Mouse (Mus musculus) liver, postnatal 0 days (tissue): Measurements from ENCODE around the gene Dtx3. TPM values are rescaled to one million over a fixed set of nuclear protein-coding genes. Genes with fewer than 3 reads are reported as not detected.

ENCODE experiments used
- ATAC-seq: fragments of 200-750 bp; cut with Nextera tagmentation; 2 replicates; pipeline ENCODE4 v1.8.0; 2017; ENCODE audit warnings: mild to moderate bottlenecking, moderate library complexity
- DNase-seq: peaks from one replicate; pipeline ENCODE4 v3.0.0-alpha.2; 2016
- H3K27ac ChIP-seq: fragments of 300-500 bp; sonication (generic); 2 replicates; pipeline ENCODE4 v1.5.1; 2014; ENCODE audit warnings: antibody characterized with exemption, moderate library complexity, mild to moderate bottlenecking, low read depth
- H3K27me3 ChIP-seq: fragments of 300-500 bp; sonication (generic); 2 replicates; pipeline ENCODE4 v1.6.1; 2014; ENCODE audit warnings: low read length, control low read depth, mixed read lengths; ENCODE audit not compliant: insufficient read depth
- H3K36me3 ChIP-seq: fragments of 300-500 bp; sonication (generic); replicated peaks from 2 replicates; pipeline ENCODE4 v1.6.1; 2014; ENCODE audit warnings: mild to moderate bottlenecking, control low read depth, low read length, moderate library complexity, mixed read lengths; ENCODE audit not compliant: insufficient read depth
- H3K4me1 ChIP-seq: fragments of 300-500 bp; sonication (generic); 2 replicates; pipeline ENCODE4 v1.6.1; 2014; ENCODE audit warnings: antibody characterized with exemption, mild to moderate bottlenecking, control low read depth; ENCODE audit not compliant: insufficient read depth
- H3K4me2 ChIP-seq: fragments of 300-500 bp; sonication (generic); 2 replicates; pipeline ENCODE4 v1.6.1; 2014; ENCODE audit warnings: low read depth, mild to moderate bottlenecking, low read length, moderate library complexity, mixed read lengths
- H3K4me3 ChIP-seq: fragments of 300-500 bp; sonication (generic); 2 replicates; pipeline ENCODE4 v1.5.1; 2014; ENCODE audit warnings: low read depth, low read length
- H3K9ac ChIP-seq: fragments of 300-500 bp; sonication (generic); replicated peaks from 2 replicates; pipeline ENCODE4 v1.6.1; 2014; ENCODE audit warnings: mild to moderate bottlenecking, moderate library complexity
- H3K9me3 ChIP-seq: fragments of 300-500 bp; sonication (generic); 2 replicates; pipeline ENCODE4 v1.6.1; 2016; ENCODE audit warnings: mild to moderate bottlenecking, control low read depth, low read length, mixed read lengths
- CTCF ChIP-seq: sonication (generic); IDR thresholded peaks from 2 replicates; pipeline ENCODE4 v1.5.1; 2016; ENCODE audit warnings: antibody characterized with exemption, low read depth
- EP300 ChIP-seq: IDR thresholded peaks from 2 replicates; pipeline ENCODE4 v1.6.1; 2016; ENCODE audit warnings: antibody characterized with exemption, low read depth, mild to moderate bottlenecking
- WGBS: fragments of 180-500 bp; shearing (Covaris S2); extraction: QIAGEN DNeasy Blood & Tissue Kit; methylation state at CpG from one replicate; pipeline ENCODE4 v1.1.7; 2014; ENCODE audit not compliant: insufficient replicate concordance; 5-methylcytosine and 5-hydroxymethylcytosine counted together
- polyA plus RNA-seq: library from polyadenylated mRNA; unstranded; fragments of >200 nt; fragmentation: Nextera tagmentation; extraction: Ambion mirVana; gene quantifications from 2 replicates; pipeline ENCODE4 v1.2.1, GENCODE M21; 2015

Dtx3 gene
- polyA plus RNA-seq, 1 experiment from 2014 or later, result 8.9 TPM

DNA sequence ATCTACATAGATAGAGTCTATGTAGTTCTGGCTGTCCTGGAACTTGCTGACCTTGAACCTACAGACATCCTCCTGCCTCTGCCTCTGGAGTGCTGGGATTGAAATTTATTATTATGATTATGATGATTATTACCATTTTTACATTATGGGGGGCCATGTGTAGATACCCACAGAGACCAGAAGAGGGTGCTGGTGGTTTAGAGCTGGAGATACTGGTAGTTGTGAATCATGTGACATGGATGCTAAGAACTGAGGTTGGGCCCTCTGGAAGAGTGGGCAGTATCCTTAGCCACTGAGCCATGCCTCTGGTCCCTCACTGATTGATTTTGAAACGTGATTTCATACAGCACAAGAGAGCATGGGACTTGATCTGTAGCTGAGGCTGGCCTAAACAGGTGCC lies 9.1 kb downstream of the Dtx3 start:
- Histone ChIP-seq H3K9ac (no peak overlapping the region), H3K9me3 (no peaks in the 10 kb centered on the region; the same call in 1 of the 2 replicates), H3K4me3 (no peak overlapping the region), H3K4me2 (no peak overlapping the region), H3K4me1 (peaks cover 31% of the 10 kb centered on the region), H3K36me3 (no peaks in the 10 kb centered on the region), H3K27me3 (peaks cover 62% of the 10 kb centered on the region), H3K27ac (no peak overlapping the region)
- DNase-seq (no peak), ATAC-seq (no peak)
- WGBS, result 53% methylated on average over 1 of the region's 1 CpGs
- TF ChIP-seq EP300 (no peak), CTCF (peak; percentile 73)

GRCm38 (mm10) chr10:127185506-127185905 lies 10.0 kb downstream of the Dtx3 start:
- no peak for TF ChIP-seq EP300
- no peak for TF ChIP-seq CTCF
- H3K4me2 ChIP-seq, result peak overlapping the region; percentile 13; the same call in 1 of the 2 replicates
- no peaks in the 10 kb centered on the region; the same call in 1 of the 2 replicates for H3K9me3 ChIP-seq
- DNase-seq (no peak), ATAC-seq (no peak)
- no peak overlapping the region for H3K9ac ChIP-seq
- H3K4me3 ChIP-seq, result no peak overlapping the region
- H3K36me3 ChIP-seq, result no peaks in the 10 kb centered on the region
- H3K27ac ChIP-seq, result no peak overlapping the region
- H3K27me3 ChIP-seq, result peaks cover 71% of the 10 kb centered on the region
- WGBS, result 67% methylated on average over 15 of the region's 15 CpGs
- H3K4me1 ChIP-seq, result peaks cover 31% of the 10 kb centered on the region

GRCm38 (mm10) chr10:127185101-127185500 lies 10.4 kb downstream of the Dtx3 start:
- TF ChIP-seq CTCF (no peak), EP300 (no peak)
- WGBS, result 73% methylated on average over 9 of the region's 9 CpGs
- no peak for ATAC-seq
- H3K36me3 ChIP-seq, result no peaks in the 10 kb centered on the region
- H3K27ac ChIP-seq, result no peak overlapping the region
- no peak for DNase-seq
- H3K4me1 ChIP-seq, result peaks cover 30% of the 10 kb centered on the region
- H3K4me3 ChIP-seq, result no peak overlapping the region
- H3K27me3 ChIP-seq, result peaks cover 73% of the 10 kb centered on the region
- no peak overlapping the region for H3K9ac ChIP-seq
- peak overlapping the region; percentile 13; the same call in 1 of the 2 replicates for H3K4me2 ChIP-seq
- no peaks in the 10 kb centered on the region; the same call in 1 of the 2 replicates for H3K9me3 ChIP-seq

- peaks cover 73% of the 10 kb centered on the region for H3K27me3 ChIP-seq
Measured at GRCm38 (mm10) chr10:127183759-127184158, 11.8 kb downstream of the Dtx3 start.

GRCm38 (mm10) chr10:127182624-127183023 lies 12.9 kb downstream of the Dtx3 start:
- H3K36me3 ChIP-seq, result no peaks in the 10 kb centered on the region
- TF ChIP-seq CTCF (no peak), EP300 (no peak)
- peaks cover 21% of the 10 kb centered on the region for H3K4me1 ChIP-seq
- H3K4me2 ChIP-seq, result no peak overlapping the region
- no peak overlapping the region for H3K4me3 ChIP-seq
- no peak overlapping the region for H3K9ac ChIP-seq
- ATAC-seq, result no peak
- DNase-seq, result no peak
- no peak overlapping the region for H3K27ac ChIP-seq
- no peaks in the 10 kb centered on the region; the same call in 1 of the 2 replicates for H3K9me3 ChIP-seq
- H3K27me3 ChIP-seq, result peaks cover 73% of the 10 kb centered on the region
- 70% methylated on average over 4 of the region's 4 CpGs for WGBS

More at GRCm38 (mm10) chr10:127183759-127184158, 11.8 kb downstream of the Dtx3 start:
- 22% methylated on average over 20 of the region's 20 CpGs for WGBS
- H3K36me3 ChIP-seq, result no peaks in the 10 kb centered on the region
- H3K27ac ChIP-seq, result no peak overlapping the region
- no peak for DNase-seq
- peaks cover 18% of the 10 kb centered on the region for H3K4me1 ChIP-seq
- H3K9me3 ChIP-seq, result no peaks in the 10 kb centered on the region; the same call in 1 of the 2 replicates
- H3K9ac ChIP-seq, result no peak overlapping the region
- TF ChIP-seq CTCF (no peak), EP300 (no peak)
- H3K4me3 ChIP-seq, result 0 out of 2 replicates have a peak overlapping the region, but pooled peaks have one; percentile 6
- peak overlapping the region; percentile 29 for H3K4me2 ChIP-seq
- ATAC-seq, result 0 out of 2 replicates have a peak, but pooled peaks have one; percentile 9

DNA sequence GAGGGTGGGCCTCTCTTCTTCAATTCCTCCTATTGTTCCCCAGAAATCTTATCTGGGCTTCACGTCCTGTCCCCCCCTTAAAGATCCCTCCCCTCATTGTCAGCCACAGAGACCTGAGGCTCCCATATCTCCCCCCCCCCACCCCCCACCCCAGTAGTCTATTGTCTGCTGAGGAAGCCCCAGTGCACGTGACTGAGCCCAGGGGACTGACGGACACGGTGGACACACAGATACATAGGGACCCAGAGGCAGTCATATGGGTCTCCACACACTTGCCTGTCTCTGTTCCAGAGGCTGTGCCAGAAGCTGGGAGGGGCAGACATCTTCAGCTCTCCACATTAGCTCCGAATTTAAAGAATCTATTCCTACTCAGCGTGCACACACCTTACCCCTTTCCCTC lies 14.0 kb downstream of the Dtx3 start:
- ATAC-seq (no peak), DNase-seq (no peak)
- Histone ChIP-seq H3K4me3 (no peak overlapping the region), H3K27me3 (peaks cover 79% of the 10 kb centered on the region), H3K4me1 (peaks cover 25% of the 10 kb centered on the region), H3K4me2 (no peak overlapping the region), H3K27ac (no peak overlapping the region), H3K9ac (no peak overlapping the region), H3K9me3 (no peaks in the 10 kb centered on the region; the same call in 1 of the 2 replicates), H3K36me3 (no peaks in the 10 kb centered on the region)
- TF ChIP-seq EP300, result no peak
- TF ChIP-seq CTCF, result no peak
- 44% methylated on average over 6 of the region's 6 CpGs for WGBS

GRCm38 (mm10) chr10:127180695-127181047 lies 14.9 kb downstream of the Dtx3 start:
- Histone ChIP-seq H3K9ac (no peak overlapping the region), H3K36me3 (no peaks in the 10 kb centered on the region), H3K27ac (no peak overlapping the region), H3K4me2 (no peak overlapping the region), H3K4me1 (peaks cover 22% of the 10 kb centered on the region), H3K9me3 (no peaks in the 10 kb centered on the region), H3K4me3 (no peak overlapping the region), H3K27me3 (peaks cover 82% of the 10 kb centered on the region)
- DNase-seq (no peak), ATAC-seq (no peak)
- WGBS, result 12% methylated on average over 3 of the region's 3 CpGs
- TF ChIP-seq EP300, result no peak
- no peak for TF ChIP-seq CTCF
